Mouse (Mus musculus) neutrophil, adult 65 days (primary cell): ENCODE results near the gene Clic4. TPM values are rescaled to one million over a fixed set of nuclear protein-coding genes. Genes with fewer than 3 reads are reported as not detected.

ENCODE experiments used
- total RNA-seq: library from RNA; stranded (reverse); gene quantifications from 2 replicates; pipeline ENCODE4 v1.2.4, GENCODE M21; 2023

The Clic4 gene
- total RNA-seq, result 11.5 and 15.1 TPM in 2 replicates

GRCm38 (mm10) chr4:135272640-135273306 lies at the start of gene Clic4:
Gene Clic4 (minus strand): TSS chr4:135272814.

Other genes with a start within 250 kb of the Clic4 start
- gene Runx3, start 152.2 kb downstream of the Clic4 start, total RNA-seq, result 11.2 and 16.1 TPM in 2 replicates
- gene Srrm1, start 80.5 kb upstream of the Clic4 start, total RNA-seq, result 206 and 254 TPM in 2 replicates
- gene Ncmap, start 125.4 kb upstream of the Clic4 start, total RNA-seq, result not detected in 2 replicates
- 4.2 and 5.3 TPM in 2 replicates for gene Rcan3, start 161.0 kb upstream of the Clic4 start, total RNA-seq
- gene Stpg1, start 222.0 kb upstream of the Clic4 start, total RNA-seq, result not detected in 2 replicates
- gene Nipal3, start 222.2 kb upstream of the Clic4 start, total RNA-seq, result 18.2 and 25.6 TPM in 2 replicates